Mouse (Mus musculus): Measurements from ENCODE around the gene Itgav.

Itgav gene

DNA sequence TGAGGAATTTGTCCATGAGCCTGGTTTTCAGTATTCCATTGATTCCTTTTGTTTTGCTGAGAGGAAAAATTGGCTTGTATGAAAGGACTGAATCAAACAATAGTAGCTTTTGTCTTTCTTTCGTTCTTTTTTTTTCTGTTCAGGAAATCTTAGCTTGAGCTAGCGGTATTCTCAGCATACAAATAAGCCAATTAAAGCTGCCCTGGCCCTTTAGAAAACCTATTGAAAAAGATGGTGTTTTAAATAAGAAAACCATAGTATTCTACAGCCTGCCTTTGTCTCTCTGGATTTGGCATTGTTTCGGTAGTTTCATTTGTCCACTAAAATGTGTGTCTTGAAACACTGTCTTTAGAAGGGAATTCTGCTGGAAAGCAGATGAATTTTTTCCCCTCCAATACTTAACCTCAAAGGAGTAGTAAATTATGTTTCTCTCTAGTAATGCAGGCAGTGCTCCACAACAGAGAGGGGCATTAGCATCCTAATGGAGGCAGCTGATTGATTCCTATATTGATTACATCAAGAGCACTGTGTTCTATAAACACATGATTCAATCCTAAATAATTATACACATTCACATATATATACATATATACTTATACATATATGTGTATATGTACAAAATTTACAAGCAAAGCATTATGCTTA, 104.8 kb downstream of the Itgav start:
- no peak for DNase-seq

DNA sequence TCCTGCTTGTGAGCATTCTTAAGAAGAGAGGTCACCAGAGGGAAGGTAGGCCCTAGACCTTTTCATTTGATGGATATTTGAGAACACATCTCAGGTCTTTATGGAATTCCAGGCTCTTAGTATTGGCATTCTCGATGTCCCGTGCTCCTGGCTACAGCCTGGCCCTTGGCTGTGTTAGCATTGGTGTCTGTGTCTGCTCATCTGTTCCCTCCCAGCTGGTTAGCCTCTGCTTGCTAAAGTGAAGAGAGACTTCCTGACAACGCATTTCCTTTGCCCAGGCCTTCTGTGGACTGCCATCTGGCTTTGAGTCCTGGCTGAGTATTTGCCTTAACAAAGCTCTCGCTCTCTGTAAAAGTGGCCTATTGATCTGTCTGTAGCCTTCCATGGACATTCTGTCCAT, 108.7 kb downstream of the Itgav start:
- DNase-seq: no peak

DNA sequence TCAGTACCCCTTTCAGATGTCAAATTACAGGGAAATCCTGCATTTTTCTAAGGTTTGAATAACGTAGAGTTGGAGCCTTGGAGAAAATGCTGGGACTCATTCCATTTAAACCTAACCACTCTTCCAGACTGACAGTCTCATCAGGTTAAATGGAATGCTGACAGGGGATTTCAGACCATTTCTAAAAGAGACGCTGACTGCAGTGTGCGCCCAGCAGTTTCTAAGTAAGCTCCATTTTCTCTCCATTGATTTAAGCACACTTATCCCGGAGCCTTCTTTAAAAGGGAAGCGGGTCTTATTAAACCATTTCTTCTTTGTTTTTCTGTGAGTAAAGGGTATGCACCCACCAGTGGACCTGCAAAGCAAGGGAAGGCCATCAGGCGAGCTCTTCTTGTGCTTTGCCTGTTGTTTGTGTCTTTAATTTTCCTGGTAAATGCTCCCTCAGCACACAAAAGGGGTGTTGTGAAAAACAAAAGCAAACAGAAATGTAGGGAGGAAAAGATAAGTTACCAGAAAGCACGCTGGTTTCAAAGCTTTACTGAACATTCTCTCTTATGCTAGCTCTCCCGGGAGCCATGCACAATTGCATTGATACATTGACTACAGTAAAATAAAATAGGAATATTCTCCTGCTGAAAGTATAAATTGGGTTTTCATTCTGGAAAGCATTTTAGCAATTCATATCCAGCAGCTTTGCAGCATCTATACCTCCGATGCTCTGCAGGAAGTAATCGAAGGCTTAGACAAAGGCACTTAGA, 111.3 kb downstream of the Itgav start:
- DNase-seq: no peak

DNA sequence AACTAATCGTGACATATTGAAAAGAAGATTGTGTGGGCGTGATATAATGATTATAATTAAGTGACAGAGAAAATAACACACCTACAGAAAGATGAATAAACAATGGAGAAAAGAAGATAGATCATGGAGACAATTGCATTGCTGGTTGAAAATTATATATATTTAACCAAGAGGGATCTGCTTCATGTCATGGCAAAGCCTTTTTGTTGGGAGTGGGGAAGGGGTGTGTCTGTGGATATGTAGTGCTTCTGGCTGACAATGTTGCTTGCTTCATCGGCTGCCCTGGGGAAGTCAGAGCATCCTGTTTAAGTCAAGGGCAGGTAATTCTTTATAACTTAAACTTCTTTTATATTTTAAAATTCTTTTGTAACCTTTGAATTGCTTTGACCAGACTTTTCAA, 124.3 kb downstream of the Itgav start:
- no peak for DNase-seq

DNA sequence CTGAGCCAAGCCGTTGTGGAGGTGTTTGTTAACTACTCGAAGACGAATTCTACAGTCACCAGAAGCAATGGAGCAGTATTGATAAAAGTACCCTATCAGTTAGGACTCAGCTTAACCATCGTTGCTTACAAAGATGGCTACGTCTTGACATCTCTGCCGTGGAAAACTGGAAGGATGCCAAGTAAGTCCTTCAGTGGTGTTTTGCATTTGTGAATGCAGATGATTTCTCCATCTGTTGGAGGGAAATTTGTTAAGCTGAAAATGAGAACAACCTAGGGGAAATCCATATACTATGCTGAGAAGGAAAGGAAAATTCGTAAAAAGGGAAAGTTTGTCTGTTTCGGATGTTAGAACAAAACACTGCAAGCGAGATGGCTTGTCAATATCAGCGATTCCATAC, 129.2 kb downstream of the Itgav start:
- no peak for DNase-seq

DNA sequence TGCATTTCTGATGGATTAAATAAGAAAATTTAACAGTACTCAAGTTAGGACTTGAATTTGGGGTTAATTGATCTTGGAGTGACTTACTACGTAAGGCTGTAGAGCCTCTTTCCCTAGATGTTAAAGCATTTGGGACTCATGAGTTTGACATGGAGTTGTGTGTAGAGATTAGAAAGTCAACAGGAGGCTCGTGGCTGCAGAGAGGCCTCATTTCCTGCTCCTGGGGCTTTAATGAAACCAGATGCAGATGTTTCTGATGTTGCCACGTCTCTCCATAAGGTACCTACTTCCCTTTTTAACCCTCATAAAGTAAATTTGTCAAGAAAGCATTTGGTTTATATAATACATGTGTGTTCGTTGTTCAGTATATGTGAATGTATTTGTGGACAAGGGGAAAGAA, 132.0 kb downstream of the Itgav start:
- no peak for DNase-seq

Measured in cerebellum, adult 9-10 months (tissue).